In genomic region chr1:171276110-171276748, GRCm38 (mm10) we compare ENCODE assay signal across 22 mouse cellular contexts. TPM values are rescaled to one million over a fixed set of nuclear protein-coding genes. Genes with fewer than 3 reads are reported as not detected.
A peak's percentile ranks its signal among the peaks of the same experiment; 100 is the strongest.
DNase-seq lines count a peak whose midpoint lies in the region; ATAC-seq and TF ChIP-seq lines count a peak whose summit lies in the region.
"Had no signal": no experiment of that assay in that cellular context is flagged by ENCODE, and none has a peak within 500 bp of the region (broad histone marks: within the 10 kb centered on the region; RNA-seq: fewer than 3 reads in every experiment).

No protein-coding gene starts in this region.

- H3K36me3 ChIP-seq in embryonic facial prominence, embryonic 13.5 days: peaks cover 69% of the 10 kb centered on the region
- H3K36me3 ChIP-seq in embryonic facial prominence, embryonic 10.5 days (replicated peaks): peaks cover 80% of the 10 kb centered on the region
- H3K36me3 ChIP-seq in intestine, postnatal 0 days (ENCODE audit: control insufficient read depth, insufficient read depth): peaks cover 66% of the 10 kb centered on the region
- H3K36me3 ChIP-seq in intestine, embryonic 15.5 days: peaks cover 27% of the 10 kb centered on the region

- WGBS in embryonic facial prominence, embryonic 13.5 days: 92% methylated on average over 14 of the region's 14 CpGs
- WGBS in embryonic facial prominence, embryonic 10.5 days: 95% methylated on average over 14 of the region's 14 CpGs
- 91% methylated on average over 14 of the region's 14 CpGs for WGBS in intestine, postnatal 0 days
- WGBS in intestine, embryonic 15.5 days: 90% methylated on average over 14 of the region's 14 CpGs

- 0 out of 2 replicates have a peak overlapping the region, but pooled peaks have one; percentile 7 for H3K9ac ChIP-seq in embryonic facial prominence, embryonic 13.5 days
- no peak overlapping the region for H3K9ac ChIP-seq in intestine, postnatal 0 days (ENCODE audit: low read depth, low read length)
- no peak overlapping the region for H3K9ac ChIP-seq in intestine, embryonic 15.5 days
- H3K9ac ChIP-seq: embryonic facial prominence, embryonic 12.5 days; heart, embryonic 15.5 days; hindbrain, embryonic 14.5 days had no signal

- no peak overlapping the region for H3K27ac ChIP-seq in embryonic facial prominence, embryonic 13.5 days
- H3K27ac ChIP-seq in embryonic facial prominence, embryonic 10.5 days (replicated peaks): no peak overlapping the region
- H3K27ac ChIP-seq in intestine, postnatal 0 days (ENCODE audit: low read depth, low read length): peak overlapping the region; percentile 7; the same call in 1 of the 2 replicates
- no peak overlapping the region for H3K27ac ChIP-seq in intestine, embryonic 15.5 days
- H3K27ac ChIP-seq: embryonic facial prominence, embryonic 12.5 days; forebrain, embryonic 10.5 days; heart, adult 2 months; heart, embryonic 15.5 days; hindbrain, embryonic 10.5 days; hindbrain, embryonic 14.5 days had no signal

- DNase-seq in embryonic facial prominence, embryonic 10.5 days (ENCODE audit: low spot score): no peak
- peak; percentile 24 for DNase-seq in urinary bladder, adult 2 months (ENCODE audit: low spot score)
- no peak for DNase-seq in urinary bladder, postnatal 4 days (ENCODE audit: low spot score in 2 of 2)
- DNase-seq in thymus, adult 18-20 months: no peak
- DNase-seq in layer of hippocampus, adult 11-12 months (ENCODE audit: low spot score): no peak
- DNase-seq: adrenal gland, adult 2 months; adrenal gland, postnatal 25 days; cerebellum, adult 2 months; cerebellum, postnatal 14 days; embryo, embryonic 11 days; gastrocnemius, postnatal 10 days had no signal

- no peaks in the 10 kb centered on the region for H3K9me3 ChIP-seq in embryonic facial prominence, embryonic 13.5 days
- no peaks in the 10 kb centered on the region for H3K9me3 ChIP-seq in embryonic facial prominence, embryonic 10.5 days
- no peaks in the 10 kb centered on the region for H3K9me3 ChIP-seq in intestine, postnatal 0 days (ENCODE audit: control insufficient read depth)
- H3K9me3 ChIP-seq in intestine, embryonic 15.5 days: no peaks in the 10 kb centered on the region
- H3K9me3 ChIP-seq: embryonic facial prominence, embryonic 12.5 days; forebrain, embryonic 10.5 days; heart, embryonic 15.5 days; hindbrain, embryonic 10.5 days had no signal

- no peaks in the 10 kb centered on the region for H3K27me3 ChIP-seq in embryonic facial prominence, embryonic 13.5 days
- H3K27me3 ChIP-seq in embryonic facial prominence, embryonic 10.5 days (replicated peaks; ENCODE audit: low read depth, poor library complexity, severe bottlenecking): no peaks in the 10 kb centered on the region
- no peaks in the 10 kb centered on the region for H3K27me3 ChIP-seq in intestine, postnatal 0 days (replicated peaks; ENCODE audit: control insufficient read depth, insufficient read depth, low read length)
- no peaks in the 10 kb centered on the region for H3K27me3 ChIP-seq in intestine, embryonic 15.5 days (replicated peaks)
- H3K27me3 ChIP-seq: embryonic facial prominence, embryonic 12.5 days; heart, embryonic 15.5 days had no signal

- H3K4me3 ChIP-seq in embryonic facial prominence, embryonic 13.5 days: no peak overlapping the region
- no peak overlapping the region for H3K4me3 ChIP-seq in embryonic facial prominence, embryonic 10.5 days
- H3K4me3 ChIP-seq in intestine, postnatal 0 days (ENCODE audit: low read depth, low read length): no peak overlapping the region
- no peak overlapping the region for H3K4me3 ChIP-seq in intestine, embryonic 15.5 days (replicated peaks)
- H3K4me3 ChIP-seq: embryonic facial prominence, embryonic 12.5 days; forebrain, embryonic 10.5 days; heart, adult 2 months; heart, embryonic 15.5 days; hindbrain, embryonic 10.5 days had no signal

- no peak for TF ChIP-seq CTCF in intestine, postnatal 0 days (IDR thresholded peaks at IDR 0.05; ENCODE audit: low read depth)

- H3K4me1 ChIP-seq in embryonic facial prominence, embryonic 13.5 days: peaks cover 20% of the 10 kb centered on the region
- peaks cover 25% of the 10 kb centered on the region for H3K4me1 ChIP-seq in embryonic facial prominence, embryonic 10.5 days
- H3K4me1 ChIP-seq in intestine, postnatal 0 days (replicated peaks; ENCODE audit: control insufficient read depth, insufficient read depth, low read length): 0 out of 2 replicates have a peak, but pooled peaks cover 3% of the 10 kb centered on the region
- H3K4me1 ChIP-seq in intestine, embryonic 15.5 days (replicated peaks): peaks cover 16% of the 10 kb centered on the region

- H3K4me2 ChIP-seq in embryonic facial prominence, embryonic 13.5 days: no peak overlapping the region
- no peak overlapping the region for H3K4me2 ChIP-seq in intestine, postnatal 0 days (replicated peaks; ENCODE audit: low read depth)
- H3K4me2 ChIP-seq in intestine, embryonic 15.5 days (replicated peaks): no peak overlapping the region
- H3K4me2 ChIP-seq: embryonic facial prominence, embryonic 12.5 days; heart, embryonic 11.5 days; heart, embryonic 15.5 days; hindbrain, embryonic 14.5 days had no signal

- no peak for ATAC-seq in embryonic facial prominence, embryonic 13.5 days (ENCODE audit: insufficient number of reproducible peaks, insufficient read depth, low FRiP score, low TSS enrichment, low read depth)
- ATAC-seq in intestine, postnatal 0 days: no peak
- ATAC-seq in intestine, embryonic 15.5 days: no peak
- ATAC-seq: forebrain, embryonic 16.5 days had no signal

RNA-seq across cellular contexts. Expression of gene Ppox, which starts 4.8 kb away (rescaled TPM):
- polyA plus RNA-seq in embryonic facial prominence, embryonic 13.5 days (2015; fragmentation: Nextera tagmentation; extraction: Ambion mirVana): 60.5 and 64.9 TPM in 2 replicates
- 52.0 and 57.5 TPM in 2 replicates for polyA plus RNA-seq in embryonic facial prominence, embryonic 10.5 days (2016; fragmentation: Nextera tagmentation; extraction: Ambion mirVana)
- polyA plus RNA-seq in intestine, postnatal 0 days (2015; fragmentation: Nextera tagmentation; extraction: Ambion mirVana): 11.4 and 12.8 TPM in 2 replicates
- polyA plus RNA-seq in intestine, embryonic 15.5 days (2015; fragmentation: Nextera tagmentation; extraction: Ambion mirVana): 38.7 and 40.9 TPM in 2 replicates
- 91.3 and 136 TPM in 2 replicates for polyA plus RNA-seq in urinary bladder, adult 2 months (2012; rRNA removed)

RNA-seq across cellular contexts. Expression of gene B4galt3, which starts 6.1 kb away (rescaled TPM):
- polyA plus RNA-seq in embryonic facial prominence, embryonic 13.5 days (2015; fragmentation: Nextera tagmentation; extraction: Ambion mirVana): 82.1 and 84.2 TPM in 2 replicates
- 68.7 and 70.8 TPM in 2 replicates for polyA plus RNA-seq in embryonic facial prominence, embryonic 10.5 days (2016; fragmentation: Nextera tagmentation; extraction: Ambion mirVana)
- 27.0 and 27.4 TPM in 2 replicates for polyA plus RNA-seq in intestine, postnatal 0 days (2015; fragmentation: Nextera tagmentation; extraction: Ambion mirVana)
- 54.2 and 54.5 TPM in 2 replicates for polyA plus RNA-seq in intestine, embryonic 15.5 days (2015; fragmentation: Nextera tagmentation; extraction: Ambion mirVana)
- 71.4 and 74.6 TPM in 2 replicates for polyA plus RNA-seq in urinary bladder, adult 2 months (2012; rRNA removed)

RNA-seq across cellular contexts. Expression of gene Usp21, which starts 11.6 kb away (rescaled TPM):
- 116 and 127 TPM in 2 replicates for polyA plus RNA-seq in embryonic facial prominence, embryonic 13.5 days (2015; fragmentation: Nextera tagmentation; extraction: Ambion mirVana)
- polyA plus RNA-seq in embryonic facial prominence, embryonic 10.5 days (2016; fragmentation: Nextera tagmentation; extraction: Ambion mirVana): 106 and 107 TPM in 2 replicates
- 20.4 and 21.7 TPM in 2 replicates for polyA plus RNA-seq in intestine, postnatal 0 days (2015; fragmentation: Nextera tagmentation; extraction: Ambion mirVana)
- 56.0 and 57.2 TPM in 2 replicates for polyA plus RNA-seq in intestine, embryonic 15.5 days (2015; fragmentation: Nextera tagmentation; extraction: Ambion mirVana)
- polyA plus RNA-seq in urinary bladder, adult 2 months (2012; rRNA removed): 44.7 and 48.4 TPM in 2 replicates

RNA-seq across cellular contexts. Expression of gene Ufc1, which starts 18.6 kb away (rescaled TPM):
- 109 and 118 TPM in 2 replicates for polyA plus RNA-seq in embryonic facial prominence, embryonic 13.5 days (2015; fragmentation: Nextera tagmentation; extraction: Ambion mirVana)
- 100 and 105 TPM in 2 replicates for polyA plus RNA-seq in embryonic facial prominence, embryonic 10.5 days (2016; fragmentation: Nextera tagmentation; extraction: Ambion mirVana)
- 117 TPM in 2 replicates for polyA plus RNA-seq in intestine, postnatal 0 days (2015; fragmentation: Nextera tagmentation; extraction: Ambion mirVana)
- polyA plus RNA-seq in intestine, embryonic 15.5 days (2015; fragmentation: Nextera tagmentation; extraction: Ambion mirVana): 103 and 108 TPM in 2 replicates
- polyA plus RNA-seq in urinary bladder, adult 2 months (2012; rRNA removed): 78.1 and 81.2 TPM in 2 replicates

RNA-seq across cellular contexts. Expression of gene Ndufs2, which starts 25.0 kb away (rescaled TPM):
- polyA plus RNA-seq in embryonic facial prominence, embryonic 13.5 days (2015; fragmentation: Nextera tagmentation; extraction: Ambion mirVana): 232 and 248 TPM in 2 replicates
- polyA plus RNA-seq in embryonic facial prominence, embryonic 10.5 days (2016; fragmentation: Nextera tagmentation; extraction: Ambion mirVana): 269 and 279 TPM in 2 replicates
- polyA plus RNA-seq in intestine, postnatal 0 days (2015; fragmentation: Nextera tagmentation; extraction: Ambion mirVana): 249 and 255 TPM in 2 replicates
- 304 and 326 TPM in 2 replicates for polyA plus RNA-seq in intestine, embryonic 15.5 days (2015; fragmentation: Nextera tagmentation; extraction: Ambion mirVana)
- 110 and 141 TPM in 2 replicates for polyA plus RNA-seq in urinary bladder, adult 2 months (2012; rRNA removed)
